Mouse (Mus musculus): ENCODE measurements around the gene Cobll1.

DNA sequence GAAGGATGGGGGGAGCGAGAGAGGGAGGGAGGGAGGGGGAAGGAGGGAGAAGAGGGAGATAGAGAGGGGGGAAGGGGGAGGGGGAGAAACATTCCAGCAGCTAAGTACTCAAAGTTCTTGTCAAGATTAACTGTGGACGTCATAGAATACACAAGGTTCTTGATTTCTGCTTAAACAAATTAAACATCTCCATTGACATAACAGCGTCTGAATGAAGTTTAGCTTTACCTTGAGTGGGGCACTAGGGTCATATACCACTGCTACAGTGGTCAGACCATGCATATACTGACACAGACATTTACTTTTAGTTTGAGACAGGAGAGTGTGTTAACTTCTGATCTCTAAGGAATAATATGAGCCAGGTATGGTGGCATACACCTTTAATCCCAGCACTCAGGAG is 135.4 kb downstream of the Cobll1 start:
- TF ChIP-seq CTCF (IDR thresholded peaks at IDR 0.05; ENCODE audit: control insufficient read depth, insufficient read depth, low read length) (no peak), POLR2A (IDR thresholded peaks at IDR 0.05; ENCODE audit: borderline replicate concordance, control insufficient read depth, low read depth, low read length) (no peak)

All from bone marrow, adult 2 months (tissue).